Mouse (Mus musculus) cerebellum, postnatal 10 days (tissue): ENCODE data around the gene Bspry.

Experiments used
- DNase-seq, 2 experiments: peaks; one replicate each; pipeline ENCODE4 v3.0.0; 2021; ENCODE audit warnings: mixed read lengths in 2 of 2

Bspry gene

GRCm38 (mm10) chr4:62517046-62517445 lies 37.2 kb downstream of the Bspry start:
- no peak for DNase-seq

GRCm38 (mm10) chr4:62517538-62518415 lies 37.9 kb downstream of the Bspry start:
- no peak for DNase-seq

GRCm38 (mm10) chr4:62518416-62519121 lies 38.7 kb downstream of the Bspry start:
- peak; percentile 31 to 40 for DNase-seq

- no peak for DNase-seq
Measured at GRCm38 (mm10) chr4:62519122-62519848, 39.4 kb downstream of the Bspry start.

DNA sequence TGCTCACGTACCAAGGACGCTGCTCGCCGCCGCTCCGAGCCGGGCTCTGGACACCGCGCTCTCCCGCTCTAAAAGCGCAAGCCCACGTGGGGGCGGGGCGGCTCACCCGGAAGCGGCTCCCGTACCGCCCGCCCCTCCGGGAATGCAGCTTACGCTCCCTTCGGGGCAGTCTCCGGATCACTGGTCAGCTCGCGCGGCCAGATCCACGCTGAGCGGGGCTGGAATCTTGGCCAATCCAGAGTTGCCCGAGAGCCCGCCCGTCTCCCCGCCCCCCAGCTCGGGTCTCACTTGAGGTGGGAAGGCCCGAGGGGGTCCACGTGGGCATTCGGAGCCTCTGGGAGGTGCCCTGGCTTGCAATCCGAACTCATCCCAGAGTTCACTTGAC lies 40.0 kb downstream of the Bspry start, which contains the start of gene Alad:
Gene Alad (minus strand): TSS at position 70 of the 385 bp plus-strand sequence.
- DNase-seq, result peak; percentile 85 to 89

DNA sequence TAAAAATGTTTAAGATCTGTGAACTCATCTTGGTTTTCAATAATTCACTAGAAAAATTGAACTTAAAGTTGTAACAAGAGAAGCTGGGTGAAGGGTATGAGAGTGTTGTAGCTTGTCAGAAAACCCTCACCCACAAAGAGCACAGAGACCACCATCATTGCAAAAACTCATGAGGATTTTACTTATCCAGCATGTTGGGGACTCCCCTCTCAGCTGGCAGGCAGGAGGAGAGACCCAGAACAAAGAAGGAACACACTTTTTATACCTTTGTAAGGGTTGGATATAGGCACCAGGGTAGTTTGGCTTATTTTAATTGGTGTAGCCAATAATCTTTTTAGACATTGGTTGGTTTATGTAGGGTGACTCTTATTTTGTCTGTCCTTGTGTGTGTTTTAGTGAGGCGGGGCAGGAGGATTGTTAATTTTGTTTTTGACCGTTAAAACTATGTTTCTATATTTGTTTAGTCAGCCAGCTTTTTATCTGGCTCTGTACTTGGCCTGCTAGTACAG lies 41.1 kb downstream of the Bspry start:
- no peak for DNase-seq

GRCm38 (mm10) chr4:62524651-62525488 lies 45.0 kb downstream of the Bspry start, which contains the start of the genes Pole3 and 4933430I17Rik:
TSS of gene Pole3 (minus strand) at chr4:62525068.
TSS of gene 4933430I17Rik (plus strand) at chr4:62525369.
- DNase-seq, result peak; percentile 99

- DNase-seq, result no peak
Measured at GRCm38 (mm10) chr4:62525489-62525811, 45.6 kb downstream of the Bspry start.

- DNase-seq, result no peak
Measured at GRCm38 (mm10) chr4:62526256-62526655, 46.4 kb downstream of the Bspry start.

- no peak for DNase-seq
Measured at GRCm38 (mm10) chr4:62527655-62528054, 47.8 kb downstream of the Bspry start.

- no peak for DNase-seq
Measured at GRCm38 (mm10) chr4:62533729-62534128, 53.9 kb downstream of the Bspry start.

- DNase-seq, result peak; percentile 77 to 82
Measured at GRCm38 (mm10) chr4:62541802-62542201, 61.9 kb downstream of the Bspry start.

DNA sequence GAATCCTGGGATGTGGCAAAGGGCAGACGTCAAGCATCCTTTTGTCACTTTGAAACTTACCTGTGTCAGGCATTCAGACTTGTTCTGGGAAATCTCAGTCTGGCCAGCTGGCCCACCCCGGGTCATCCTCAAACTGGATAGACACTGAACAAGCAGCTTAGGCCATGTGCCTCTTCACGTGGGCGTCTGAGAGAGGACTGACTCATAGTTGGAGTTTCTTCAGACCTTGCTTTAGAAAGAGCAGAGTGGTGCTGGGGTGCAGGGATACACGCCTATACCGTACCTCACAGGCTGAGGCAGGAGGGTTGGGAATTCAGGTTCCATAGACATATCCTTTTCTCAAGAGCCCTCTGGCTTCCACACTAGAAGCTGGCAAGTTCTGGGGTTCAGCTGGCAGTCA lies 63.9 kb downstream of the Bspry start:
- DNase-seq, result no peak

GRCm38 (mm10) chr4:62544801-62545200 lies 64.9 kb downstream of the Bspry start:
- DNase-seq, result no peak
